Mouse (Mus musculus): ENCODE results near the gene Hist1h2ag. TPM values are rescaled to one million over a fixed set of nuclear protein-coding genes. Genes with fewer than 3 reads are reported as not detected.
"Not testable (repeated sequence)": the region's sequence is repeated elsewhere in the genome, so short reads cannot be mapped to it uniquely, and the experiment has no call there.

Hist1h2ag gene
- polyA plus RNA-seq, 1 experiment from 2014 or later = 25.3 TPM

DNA sequence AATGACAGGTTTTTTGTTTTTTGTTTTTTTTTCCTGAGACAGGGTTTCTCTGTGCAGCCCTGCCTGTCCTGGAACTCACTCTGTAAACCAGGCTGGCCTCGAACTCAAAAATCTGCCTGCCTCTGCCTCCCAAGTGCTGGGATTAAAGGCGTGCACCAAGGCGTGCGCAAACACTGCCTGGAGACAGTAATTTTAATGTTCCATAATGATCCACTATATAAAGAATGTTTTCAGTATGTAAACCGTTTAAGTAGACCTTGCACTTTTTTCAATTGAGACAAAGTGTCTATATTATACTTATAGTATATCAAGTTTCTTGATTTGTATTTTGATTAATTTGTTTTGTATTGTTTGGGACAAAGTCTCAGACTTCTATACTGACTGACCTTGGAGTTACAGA is 3.4 kb downstream of the Hist1h2ag start:
- 63% methylated on average over 5 of the region's 5 CpGs for WGBS
- Histone ChIP-seq H3K4me3 (replicated peaks; ENCODE audit: low read length) (no peak overlapping the region), H3K4me2 (ENCODE audit: low read depth, low read length) (peak overlapping the region; percentile 65; the same call in 1 of the 2 replicates), H3K4me1 (ENCODE audit: control insufficient read depth, insufficient read depth, low read length) (peaks cover 28% of the 10 kb centered on the region), H3K27me3 (ENCODE audit: control insufficient read depth, insufficient read depth, low read length) (no peaks in the 10 kb centered on the region), H3K36me3 (ENCODE audit: control insufficient read depth, insufficient read depth, low read length) (no peaks in the 10 kb centered on the region), H3K27ac (ENCODE audit: low read length) (no peak overlapping the region), H3K9ac (ENCODE audit: low read length) (no peak overlapping the region), H3K9me3 (replicated peaks; ENCODE audit: control insufficient read depth, low read length) (no peaks in the 10 kb centered on the region)
- no peak for ATAC-seq (ENCODE audit: insufficient read depth, low FRiP score)

DNA sequence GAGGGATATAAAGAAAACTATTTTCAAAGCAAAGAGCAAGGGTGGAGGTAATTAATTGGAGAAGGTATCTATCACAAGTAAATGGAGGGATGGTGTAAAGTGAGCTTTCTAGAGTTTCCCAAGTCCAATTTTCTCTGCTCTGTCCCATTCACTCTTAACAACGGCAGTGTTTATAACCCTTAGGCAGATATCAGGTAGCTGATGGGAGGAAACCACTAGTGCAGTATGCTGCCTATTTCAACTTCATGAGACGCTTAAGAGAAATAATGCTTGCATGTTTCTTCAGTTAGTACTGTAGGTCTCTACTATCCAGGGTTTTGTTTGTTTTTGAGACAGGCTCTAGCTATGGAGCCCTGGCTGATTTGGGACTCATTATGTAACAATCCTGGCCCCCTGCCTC is 5.3 kb downstream of the Hist1h2ag start:
- no peak overlapping the region for H3K4me3 ChIP-seq (replicated peaks; ENCODE audit: low read length)
- peaks cover 28% of the 10 kb centered on the region for H3K4me1 ChIP-seq (ENCODE audit: control insufficient read depth, insufficient read depth, low read length)
- no peak overlapping the region for H3K4me2 ChIP-seq (ENCODE audit: low read depth, low read length)
- no peaks in the 10 kb centered on the region for H3K27me3 ChIP-seq (ENCODE audit: control insufficient read depth, insufficient read depth, low read length)
- no peak overlapping the region for H3K9ac ChIP-seq (ENCODE audit: low read length)
- ATAC-seq (ENCODE audit: insufficient read depth, low FRiP score) = no peak
- no peaks in the 10 kb centered on the region for H3K36me3 ChIP-seq (ENCODE audit: control insufficient read depth, insufficient read depth, low read length)
- H3K27ac ChIP-seq (ENCODE audit: low read length) = no peak overlapping the region
- H3K9me3 ChIP-seq (replicated peaks; ENCODE audit: control insufficient read depth, low read length) = no peaks in the 10 kb centered on the region
- WGBS = 49% methylated on average over 2 of the region's 2 CpGs

DNA sequence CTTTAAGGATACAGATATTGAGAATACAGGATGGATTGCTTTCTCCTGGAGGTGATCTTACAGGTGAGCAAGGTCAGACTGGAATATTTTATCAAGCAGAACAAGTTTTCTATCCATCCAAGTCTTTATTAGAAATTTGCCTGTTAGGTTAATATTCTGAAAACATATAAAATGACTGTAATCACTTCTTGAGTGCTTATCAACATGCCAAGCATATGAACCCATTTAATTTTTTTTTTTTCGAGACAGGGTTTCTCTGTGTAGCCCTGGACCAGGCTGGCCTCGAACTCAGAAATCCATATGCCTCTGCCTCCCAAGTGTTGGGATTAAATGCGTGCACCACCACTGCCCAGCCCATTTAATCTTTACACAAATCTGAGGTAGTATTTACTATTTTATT is 5.8 kb downstream of the Hist1h2ag start:
- Histone ChIP-seq H3K9ac (ENCODE audit: low read length) (no peak overlapping the region; the same call in 1 of the 2 replicates), H3K27me3 (ENCODE audit: control insufficient read depth, insufficient read depth, low read length) (no peaks in the 10 kb centered on the region), H3K27ac (ENCODE audit: low read length) (peak overlapping the region; percentile 74), H3K36me3 (ENCODE audit: control insufficient read depth, insufficient read depth, low read length) (no peaks in the 10 kb centered on the region), H3K9me3 (replicated peaks; ENCODE audit: control insufficient read depth, low read length) (no peaks in the 10 kb centered on the region), H3K4me3 (replicated peaks; ENCODE audit: low read length) (peak overlapping the region; percentile 38), H3K4me1 (ENCODE audit: control insufficient read depth, insufficient read depth, low read length) (peaks cover 25% of the 10 kb centered on the region), H3K4me2 (ENCODE audit: low read depth, low read length) (peak overlapping the region; percentile 70)
- no peak for ATAC-seq (ENCODE audit: insufficient read depth, low FRiP score)
- WGBS = 49% methylated on average over 3 of the region's 3 CpGs

DNA sequence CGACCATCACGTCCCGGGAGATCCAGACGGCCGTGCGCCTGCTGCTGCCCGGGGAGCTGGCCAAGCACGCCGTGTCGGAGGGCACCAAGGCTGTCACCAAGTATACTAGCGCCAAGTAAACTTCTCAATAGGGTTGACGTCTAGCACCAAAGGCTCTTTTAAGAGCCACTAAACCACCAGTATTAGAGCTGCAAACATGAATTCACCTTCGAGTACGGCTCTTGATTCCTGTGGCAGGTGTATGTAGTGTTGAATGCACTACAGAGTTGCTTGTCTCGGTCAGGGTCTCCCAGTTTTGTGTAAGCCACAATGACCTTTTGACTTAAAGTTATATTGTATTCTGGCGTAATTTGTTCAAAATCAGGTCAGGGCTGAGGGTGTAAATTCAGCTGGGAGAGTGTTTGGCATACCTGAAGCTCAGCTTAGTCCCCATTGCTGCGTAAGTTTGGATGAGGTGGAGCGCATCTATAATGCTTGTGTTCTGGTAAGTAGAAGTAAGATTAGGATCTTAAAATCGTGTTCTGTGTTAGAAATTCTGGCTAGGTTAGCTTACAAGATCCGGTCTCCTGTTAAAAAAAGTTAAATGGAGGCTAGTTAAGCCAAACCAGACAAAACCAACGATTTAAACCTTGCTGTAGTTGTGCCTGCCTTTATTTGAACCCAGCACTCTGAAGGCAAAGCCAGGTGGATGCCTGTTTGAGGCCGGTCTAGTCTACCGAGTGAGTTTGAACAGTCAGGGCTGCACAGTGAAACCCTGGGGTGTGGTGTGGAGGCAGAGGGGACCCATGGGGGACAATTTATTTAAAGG is 6.4 kb downstream of the Hist1h2ag start:
- ATAC-seq (ENCODE audit: insufficient read depth, low FRiP score) = no peak
- H3K36me3 ChIP-seq (ENCODE audit: control insufficient read depth, insufficient read depth, low read length) = no peaks in the 10 kb centered on the region
- peak overlapping the region; percentile 70 for H3K4me2 ChIP-seq (ENCODE audit: low read depth, low read length)
- peak overlapping the region; percentile 38 for H3K4me3 ChIP-seq (replicated peaks; ENCODE audit: low read length)
- no peaks in the 10 kb centered on the region for H3K9me3 ChIP-seq (replicated peaks; ENCODE audit: control insufficient read depth, low read length)
- no peaks in the 10 kb centered on the region for H3K27me3 ChIP-seq (ENCODE audit: control insufficient read depth, insufficient read depth, low read length)
- 3% methylated on average over 17 of the region's 23 CpGs for WGBS
- H3K4me1 ChIP-seq (ENCODE audit: control insufficient read depth, insufficient read depth, low read length) = peaks cover 23% of the 10 kb centered on the region
- peak overlapping the region; percentile 74 for H3K27ac ChIP-seq (ENCODE audit: low read length)
- H3K9ac ChIP-seq (ENCODE audit: low read length) = peak overlapping the region; percentile 55

DNA sequence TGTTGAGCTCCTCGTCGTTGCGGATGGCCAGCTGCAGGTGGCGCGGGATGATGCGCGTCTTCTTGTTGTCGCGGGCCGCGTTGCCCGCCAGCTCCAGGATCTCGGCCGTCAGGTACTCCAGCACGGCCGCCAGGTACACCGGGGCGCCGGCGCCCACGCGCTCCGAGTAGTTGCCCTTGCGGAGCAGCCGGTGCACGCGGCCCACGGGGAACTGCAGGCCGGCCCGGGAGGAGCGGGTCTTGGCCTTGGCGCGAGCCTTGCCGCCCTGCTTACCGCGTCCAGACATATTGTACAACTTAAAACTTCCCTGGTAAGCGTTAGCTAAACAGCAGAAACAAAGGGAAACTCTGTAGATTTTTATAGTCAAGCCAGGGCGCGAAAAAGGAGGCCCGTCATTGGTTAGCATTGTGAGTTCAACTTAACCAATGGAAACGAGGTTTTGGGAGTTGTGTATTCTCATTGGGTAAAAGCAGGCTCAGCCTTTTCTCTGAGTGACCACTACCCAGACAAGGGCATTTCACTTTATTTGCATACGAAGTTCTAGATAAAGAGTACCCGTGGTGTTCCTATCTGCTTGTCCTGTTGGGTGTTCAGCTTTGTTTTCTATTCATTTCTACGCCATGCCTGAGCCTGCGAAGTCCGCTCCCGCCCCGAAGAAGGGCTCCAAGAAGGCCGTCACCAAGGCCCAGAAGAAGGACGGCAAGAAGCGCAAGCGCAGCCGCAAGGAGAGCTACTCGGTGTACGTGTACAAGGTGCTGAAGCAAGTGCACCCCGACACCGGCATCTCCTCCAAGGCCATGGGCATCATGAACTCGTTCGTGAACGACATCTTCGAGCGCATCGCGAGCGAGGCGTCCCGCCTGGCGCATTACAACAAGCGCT is 7.2 kb downstream of the Hist1h2ag start, which contains the start of the genes Hist1h2ah and Hist1h2bk:
TSS of gene Hist1h2ah (minus strand) at position 302 of the 882 bp plus-strand sequence.
TSS of gene Hist1h2bk (plus strand) at position 604 of the 882 bp plus-strand sequence.
- peak within 1 kb of the TSS; percentile 85 for H3K27ac ChIP-seq (ENCODE audit: low read length)
- not testable (repeated sequence) for H3K9me3 ChIP-seq (replicated peaks; ENCODE audit: control insufficient read depth, low read length); H3K36me3 ChIP-seq (ENCODE audit: control insufficient read depth, insufficient read depth, low read length); H3K27me3 ChIP-seq (ENCODE audit: control insufficient read depth, insufficient read depth, low read length)
- ATAC-seq (ENCODE audit: insufficient read depth, low FRiP score) = peak; percentile 97
- WGBS = 0% methylated on average over 21 of the region's 69 CpGs
- H3K9ac ChIP-seq (ENCODE audit: low read length) = peak within 1 kb of the TSS; percentile 67
- H3K4me3 ChIP-seq (replicated peaks; ENCODE audit: low read length) = peak within 1 kb of the TSS; percentile 48
- H3K4me1 ChIP-seq (ENCODE audit: control insufficient read depth, insufficient read depth, low read length) = peaks cover 20% of the 10 kb centered on the region
- peak within 1 kb of the TSS; percentile 71 for H3K4me2 ChIP-seq (ENCODE audit: low read depth, low read length)

DNA sequence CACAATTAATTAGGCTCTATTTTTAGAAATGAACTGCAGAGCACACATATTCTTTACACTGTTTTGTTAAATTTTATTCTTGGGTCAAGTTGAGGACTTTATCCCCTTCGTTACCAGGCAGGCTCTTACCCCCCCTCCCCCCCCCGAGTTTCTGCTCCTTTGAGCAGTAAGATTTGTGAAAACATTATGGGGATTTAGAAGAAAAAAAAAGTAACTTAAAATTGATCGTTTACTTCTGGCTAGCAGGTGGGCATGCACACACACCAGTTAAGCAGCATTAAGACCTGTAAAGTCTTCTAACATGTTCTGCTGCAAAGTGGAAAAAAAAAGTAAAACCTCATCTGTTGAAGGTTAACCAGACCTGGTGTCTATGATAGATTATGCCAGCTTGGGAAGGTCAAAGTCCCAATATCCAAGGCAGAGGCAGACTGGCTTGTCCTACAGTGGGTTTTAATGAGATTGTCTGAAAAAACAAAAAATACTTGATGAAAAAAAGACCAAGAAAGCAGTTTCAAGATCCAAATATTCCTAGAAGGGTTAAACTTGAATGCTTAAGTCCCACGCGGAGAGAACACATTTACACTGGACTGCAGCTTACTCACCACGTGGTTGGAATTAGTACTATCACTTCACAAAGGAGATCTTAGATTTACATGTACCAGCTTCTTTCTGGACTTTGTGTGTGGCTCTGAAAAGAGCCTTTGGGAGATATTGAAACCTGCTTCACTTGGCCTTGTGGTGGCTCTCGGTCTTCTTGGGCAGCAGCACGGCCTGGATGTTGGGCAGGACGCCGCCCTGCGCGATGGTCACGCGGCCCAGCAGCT is 8.1 kb downstream of the Hist1h2ag start:
- WGBS = 1% methylated on average over 9 of the region's 14 CpGs
- Histone ChIP-seq H3K4me1 (ENCODE audit: control insufficient read depth, insufficient read depth, low read length) (peaks cover 18% of the 10 kb centered on the region; the same call in 1 of the 2 replicates), H3K27me3 (ENCODE audit: control insufficient read depth, insufficient read depth, low read length) (no peaks in the 10 kb centered on the region), H3K9me3 (replicated peaks; ENCODE audit: control insufficient read depth, low read length) (no peaks in the 10 kb centered on the region), H3K27ac (ENCODE audit: low read length) (peak overlapping the region; percentile 85), H3K4me3 (replicated peaks; ENCODE audit: low read length) (peak overlapping the region; percentile 48), H3K4me2 (ENCODE audit: low read depth, low read length) (peak overlapping the region; percentile 71), H3K9ac (ENCODE audit: low read length) (peak overlapping the region; percentile 67), H3K36me3 (ENCODE audit: control insufficient read depth, insufficient read depth, low read length) (no peaks in the 10 kb centered on the region)
- no peak for ATAC-seq (ENCODE audit: insufficient read depth, low FRiP score)

DNA sequence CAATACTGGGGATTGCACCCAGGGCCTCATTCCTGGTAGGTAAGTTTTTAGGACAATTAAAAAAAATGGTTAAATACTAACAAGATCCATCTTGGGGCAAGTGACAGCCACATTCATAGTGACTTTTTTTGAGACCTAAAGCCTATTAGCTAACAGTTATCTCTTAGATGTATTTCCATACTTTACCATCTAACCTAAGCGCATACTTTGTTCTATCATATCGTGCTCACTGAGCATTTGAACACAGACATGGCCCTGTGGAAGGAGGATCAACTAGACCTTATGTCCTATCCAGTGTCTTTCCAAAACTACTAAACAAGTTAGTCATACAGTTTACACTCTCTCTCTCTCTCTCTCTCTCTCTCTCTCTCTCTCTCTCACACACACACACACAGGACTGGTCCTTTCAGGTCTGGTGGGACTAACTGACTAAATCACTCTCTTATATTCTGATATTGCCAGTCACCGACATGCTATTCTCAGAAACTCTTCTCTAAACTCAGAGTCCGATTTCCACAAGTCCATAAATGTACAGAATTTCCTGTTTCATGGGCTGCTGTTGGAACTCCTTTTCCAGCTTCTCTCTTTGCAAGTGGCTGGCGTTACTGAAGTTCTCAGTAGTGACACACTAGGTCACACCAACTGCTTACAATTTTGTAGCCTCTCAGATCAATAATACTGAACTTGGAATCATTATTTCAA is 8.9 kb downstream of the Hist1h2ag start:
- no peak for ATAC-seq (ENCODE audit: insufficient read depth, low FRiP score)
- H3K9me3 ChIP-seq (replicated peaks; ENCODE audit: control insufficient read depth, low read length) = no peaks in the 10 kb centered on the region
- no peaks in the 10 kb centered on the region for H3K36me3 ChIP-seq (ENCODE audit: control insufficient read depth, insufficient read depth, low read length)
- H3K27ac ChIP-seq (ENCODE audit: low read length) = peak overlapping the region; percentile 85
- peaks cover 18% of the 10 kb centered on the region; the same call in 1 of the 2 replicates for H3K4me1 ChIP-seq (ENCODE audit: control insufficient read depth, insufficient read depth, low read length)
- H3K4me2 ChIP-seq (ENCODE audit: low read depth, low read length) = peak overlapping the region; percentile 71
- no peaks in the 10 kb centered on the region for H3K27me3 ChIP-seq (ENCODE audit: control insufficient read depth, insufficient read depth, low read length)
- WGBS = 36% methylated on average over 5 of the region's 5 CpGs
- H3K9ac ChIP-seq (ENCODE audit: low read length) = peak overlapping the region; percentile 67
- peak overlapping the region; percentile 48 for H3K4me3 ChIP-seq (replicated peaks; ENCODE audit: low read length)

DNA sequence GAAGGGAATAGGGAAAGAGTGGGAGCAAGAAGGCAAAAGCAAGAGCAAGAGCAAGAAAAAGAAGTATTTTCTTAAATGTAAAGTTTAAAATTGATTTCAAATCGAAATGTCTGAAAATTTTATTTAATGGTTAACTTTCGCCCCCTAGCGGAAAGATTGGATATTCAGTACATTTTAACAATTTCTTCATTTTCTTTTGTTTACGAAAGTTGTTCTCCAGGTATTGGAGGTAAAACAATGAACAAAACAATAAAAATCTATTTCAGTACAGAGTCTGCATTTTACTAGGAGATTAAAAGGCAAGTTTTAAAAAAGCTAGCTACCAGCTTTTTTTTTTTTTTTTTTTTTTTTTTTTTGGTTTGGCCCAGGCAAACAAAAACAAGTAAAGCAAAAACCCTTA is 12.3 kb downstream of the Hist1h2ag start:
- 13% methylated on average over 4 of the region's 4 CpGs for WGBS
- ATAC-seq (ENCODE audit: insufficient read depth, low FRiP score) = no peak
- Histone ChIP-seq H3K4me2 (ENCODE audit: low read depth, low read length) (no peak overlapping the region), H3K4me1 (ENCODE audit: control insufficient read depth, insufficient read depth, low read length) (peaks cover 13% of the 10 kb centered on the region; the same call in 1 of the 2 replicates), H3K27ac (ENCODE audit: low read length) (no peak overlapping the region), H3K9ac (ENCODE audit: low read length) (no peak overlapping the region), H3K36me3 (ENCODE audit: control insufficient read depth, insufficient read depth, low read length) (no peaks in the 10 kb centered on the region), H3K9me3 (replicated peaks; ENCODE audit: control insufficient read depth, low read length) (no peaks in the 10 kb centered on the region), H3K4me3 (replicated peaks; ENCODE audit: low read length) (no peak overlapping the region), H3K27me3 (ENCODE audit: control insufficient read depth, insufficient read depth, low read length) (no peaks in the 10 kb centered on the region)

Data from stomach, embryonic 16.5 days (tissue).